Mouse (Mus musculus): ENCODE measurements at regions not wholly inside any gene's neighbourhood (a gene's known extent, or its start where the extent isn't known, plus 50 kb on each side); places are given as distances from the start of the nearest gene placed in this dataset.
A peak's percentile ranks its signal among the peaks of the same experiment; 100 is the strongest.

- DNase-seq (ENCODE audit: low spot score) = no peak
These were observed 70.4 kb downstream of the Irx5 start for GRCm38 (mm10) chr8:92427801-92428200.

GRCm38 (mm10) chr8:92437075-92437663 is 79.7 kb downstream of the Irx5 start:
- DNase-seq (ENCODE audit: low spot score) = no peak

- DNase-seq (ENCODE audit: low spot score) = no peak
These were observed 80.9 kb downstream of the Irx5 start for GRCm38 (mm10) chr8:92438294-92438693.

DNA sequence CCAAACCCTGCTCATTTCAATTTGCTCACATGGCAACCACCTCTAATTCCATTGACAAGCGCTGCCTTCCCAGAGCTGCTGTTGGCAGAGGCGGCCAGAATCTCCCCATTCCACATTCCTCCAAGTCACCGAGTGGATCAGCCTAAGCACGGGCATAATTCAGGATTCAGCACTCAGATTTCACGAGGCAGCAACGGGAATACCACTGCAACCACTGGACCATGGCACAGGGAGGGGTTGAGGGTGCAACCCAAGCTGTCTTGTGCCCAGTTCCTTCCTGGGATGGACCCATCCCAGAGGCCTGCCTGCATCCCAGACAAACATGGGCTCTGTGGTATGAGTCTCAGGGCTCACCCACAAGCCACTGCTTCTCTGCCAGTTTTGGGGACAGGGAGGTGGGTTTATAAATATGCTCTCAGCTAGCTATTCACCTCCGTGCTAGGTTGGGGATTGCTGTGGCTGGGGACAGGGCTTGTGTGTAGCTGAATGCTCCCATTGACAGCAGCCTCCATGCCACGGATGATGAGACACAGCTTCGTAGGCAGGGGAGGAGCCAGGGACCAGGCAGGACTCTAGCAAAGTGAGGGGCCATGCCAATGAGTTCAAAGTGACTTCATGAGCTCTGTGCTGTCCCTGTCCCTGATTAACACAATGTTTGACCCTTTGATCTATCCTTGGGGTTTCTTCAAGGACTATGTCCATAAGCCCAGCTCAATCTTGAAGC is 82.5 kb downstream of the Irx5 start:
- no peak for DNase-seq (ENCODE audit: low spot score)

DNA sequence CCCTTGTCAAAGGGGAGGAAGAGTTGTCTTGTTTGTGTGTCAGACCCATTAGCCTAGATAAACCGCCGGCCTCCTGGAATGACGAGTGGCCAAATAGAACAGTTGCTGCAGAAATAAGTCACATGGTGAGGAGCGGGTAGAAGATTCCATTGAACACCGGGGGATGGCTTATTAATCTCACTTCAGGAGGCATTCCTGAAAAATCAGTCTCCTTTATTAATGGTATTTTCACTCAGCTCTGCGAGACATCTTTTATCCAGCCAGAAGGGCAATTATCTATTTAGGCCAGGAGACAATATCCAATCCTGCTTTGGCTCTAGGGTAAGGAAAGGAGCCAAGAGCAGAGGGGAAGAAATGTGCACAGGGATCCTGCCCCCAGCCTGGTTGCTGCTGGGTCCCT is 84.7 kb downstream of the Irx5 start:
- no peak for DNase-seq (ENCODE audit: low spot score)

DNA sequence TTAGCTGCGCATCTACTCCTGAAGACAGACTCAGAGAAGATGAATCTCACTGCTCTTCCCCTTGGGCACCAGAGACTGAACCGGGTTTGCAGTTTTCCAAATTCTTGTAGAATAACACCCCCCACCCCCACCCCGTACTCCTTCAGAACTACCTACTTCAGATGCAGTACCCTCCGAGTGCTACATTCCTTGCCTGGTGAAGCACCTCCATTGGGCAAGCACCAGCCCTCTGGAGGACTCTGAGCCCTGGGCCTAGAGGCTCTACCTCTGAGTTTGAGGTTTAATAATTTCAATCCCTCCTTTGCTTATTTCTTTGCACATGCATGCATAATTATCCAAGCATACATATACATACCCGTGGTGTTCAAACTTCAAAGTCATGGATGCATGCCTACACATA is 101.9 kb downstream of the Irx5 start:
- no peak for DNase-seq (ENCODE audit: low spot score)

- no peak for DNase-seq (ENCODE audit: low spot score)
These were observed 102.9 kb downstream of the Irx5 start for GRCm38 (mm10) chr8:92460129-92460953.

DNA sequence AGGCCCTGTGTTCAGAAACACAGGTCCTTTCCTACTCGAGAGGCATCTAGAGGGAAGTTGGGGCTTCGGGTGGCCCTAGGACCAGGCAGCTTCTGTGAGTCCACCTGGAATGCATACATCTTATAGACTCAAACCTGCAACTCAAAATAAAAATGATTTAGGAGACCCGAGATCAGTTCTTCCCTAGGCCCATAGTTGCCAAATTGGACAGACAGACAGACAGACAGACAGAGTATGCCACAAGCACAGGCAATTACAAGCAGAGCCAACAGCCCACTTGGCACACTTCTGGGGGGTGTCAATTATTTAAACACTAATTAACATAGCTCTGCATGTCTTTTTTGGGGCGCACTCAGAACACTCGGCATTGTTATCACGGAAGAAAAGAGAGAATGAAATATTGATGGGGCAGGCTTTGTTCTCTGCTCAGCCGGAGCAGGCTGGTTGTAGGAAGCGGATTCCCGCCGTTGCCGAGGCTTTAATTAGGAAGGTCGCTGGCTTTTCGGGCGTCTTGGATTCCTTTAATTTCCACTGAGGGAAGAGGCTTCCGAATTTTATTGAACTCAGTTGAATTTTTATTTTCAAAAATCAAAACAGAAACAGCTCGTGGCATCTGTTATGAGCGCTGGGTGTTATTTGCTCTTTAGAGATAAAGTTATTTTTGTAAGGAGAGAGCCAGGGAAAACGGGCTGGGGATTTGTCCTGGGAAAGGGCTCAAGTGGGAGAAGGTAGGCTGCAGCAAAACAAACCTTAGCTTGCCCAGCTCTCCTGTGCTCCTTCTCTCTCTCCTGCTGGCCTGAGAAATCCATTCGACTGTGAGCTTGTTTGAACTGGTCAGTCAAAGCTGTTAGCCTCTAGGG is 111.9 kb downstream of the Irx5 start:
- no peak for DNase-seq (ENCODE audit: low spot score)

DNA sequence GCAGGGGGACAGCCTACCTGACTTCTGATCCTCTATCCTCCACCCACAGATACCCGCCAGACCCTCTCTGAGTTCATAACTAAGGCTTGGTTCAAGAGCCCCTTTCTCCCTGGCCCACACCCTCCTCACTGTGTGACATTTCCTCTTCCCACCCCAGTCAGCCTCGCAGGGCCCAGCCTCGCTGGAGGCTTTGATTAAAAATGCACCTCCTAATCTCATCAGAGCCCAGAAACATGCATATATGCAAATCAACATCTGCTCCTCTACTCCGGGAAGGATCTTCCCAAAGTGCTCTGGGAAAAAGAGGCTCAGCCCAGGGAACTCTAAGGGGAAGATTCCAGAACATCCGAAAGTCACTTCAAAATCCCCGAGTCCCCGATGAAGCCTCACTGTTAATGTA is 114.8 kb downstream of the Irx5 start:
- DNase-seq (ENCODE audit: low spot score) = no peak

DNA sequence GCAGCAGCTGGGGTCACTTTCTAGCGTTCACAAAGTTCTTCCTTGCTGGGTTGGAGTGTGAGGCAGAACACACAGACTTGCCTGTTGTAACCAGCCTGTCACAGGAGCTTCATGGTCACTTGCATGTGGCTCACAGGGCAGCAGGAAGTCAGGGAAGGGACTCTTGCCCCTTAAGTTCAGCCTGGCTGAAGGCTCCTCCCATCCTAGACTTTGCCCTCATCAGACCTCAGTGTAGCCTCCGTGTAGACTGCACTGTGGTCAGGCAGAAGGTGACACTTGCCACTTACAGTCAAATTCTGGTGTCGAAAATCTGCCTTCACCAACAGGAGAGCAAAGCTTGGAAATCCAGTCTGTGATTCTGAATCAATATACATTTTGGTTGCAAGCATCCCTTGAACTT is 115.4 kb downstream of the Irx5 start:
- DNase-seq (ENCODE audit: low spot score) = no peak

GRCm38 (mm10) chr8:92482393-92482792 is 125.0 kb downstream of the Irx5 start:
- no peak for DNase-seq (ENCODE audit: low spot score)

GRCm38 (mm10) chr8:92483055-92483765 is 125.8 kb downstream of the Irx5 start:
- DNase-seq (ENCODE audit: low spot score) = no peak

DNA sequence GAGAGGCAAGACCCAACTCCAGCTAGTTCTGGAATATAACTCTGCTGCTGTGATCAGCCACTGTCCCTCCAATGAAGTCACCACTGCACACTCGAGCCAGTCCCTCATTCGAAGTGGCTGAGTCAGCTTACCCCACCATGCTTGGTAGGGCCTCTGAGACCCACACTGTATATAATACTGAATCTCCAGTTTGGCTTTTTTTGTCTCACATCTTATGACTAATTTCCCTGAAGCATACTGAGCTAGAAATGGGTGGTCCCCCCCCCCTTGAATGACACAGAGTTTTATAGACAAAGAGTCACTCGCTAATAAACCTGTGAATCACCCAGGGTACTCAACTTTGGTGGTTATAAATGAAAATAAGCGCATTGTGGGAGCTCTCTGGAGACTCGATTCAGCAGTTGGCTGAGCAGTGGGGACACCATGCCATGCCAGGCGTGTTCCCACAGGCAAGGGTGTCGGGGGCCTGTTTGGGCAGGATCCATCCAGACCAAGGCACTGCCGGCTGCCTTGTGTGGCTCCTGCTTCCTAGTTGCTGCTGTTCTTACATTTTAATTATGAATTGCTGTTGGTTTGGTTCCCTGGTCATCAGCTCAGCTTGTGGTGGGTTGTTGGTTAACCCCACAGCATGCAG is 131.2 kb downstream of the Irx5 start:
- peak; percentile 44 for DNase-seq (ENCODE audit: low spot score)

GRCm38 (mm10) chr8:92491533-92491932 is 134.1 kb downstream of the Irx5 start:
- no peak for DNase-seq (ENCODE audit: low spot score)

GRCm38 (mm10) chr8:92493403-92493802 is 136.0 kb downstream of the Irx5 start:
- DNase-seq (ENCODE audit: low spot score) = no peak

GRCm38 (mm10) chr8:92505552-92506281 is 148.3 kb downstream of the Irx5 start:
- no peak for DNase-seq (ENCODE audit: low spot score)

DNA sequence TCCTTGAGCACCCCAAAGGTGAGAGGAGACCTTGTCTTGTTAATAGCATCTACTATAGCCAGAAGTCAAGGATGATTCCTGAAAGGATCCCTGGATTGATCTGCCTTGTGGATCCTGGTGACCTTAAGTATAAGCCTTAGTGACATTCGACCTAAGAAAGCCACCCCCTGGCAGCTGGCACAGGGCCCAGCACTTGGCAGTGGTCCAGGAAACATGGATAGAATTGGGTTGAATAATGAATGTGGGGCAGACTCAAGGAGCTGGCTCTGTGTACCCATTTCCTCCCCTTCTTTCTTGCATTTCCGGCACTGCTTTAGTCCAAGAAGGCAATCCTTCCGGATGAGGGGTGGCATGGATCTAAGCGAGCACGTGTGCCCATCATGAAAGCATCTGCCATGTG is 149.0 kb downstream of the Irx5 start:
- DNase-seq (ENCODE audit: low spot score) = no peak

DNA sequence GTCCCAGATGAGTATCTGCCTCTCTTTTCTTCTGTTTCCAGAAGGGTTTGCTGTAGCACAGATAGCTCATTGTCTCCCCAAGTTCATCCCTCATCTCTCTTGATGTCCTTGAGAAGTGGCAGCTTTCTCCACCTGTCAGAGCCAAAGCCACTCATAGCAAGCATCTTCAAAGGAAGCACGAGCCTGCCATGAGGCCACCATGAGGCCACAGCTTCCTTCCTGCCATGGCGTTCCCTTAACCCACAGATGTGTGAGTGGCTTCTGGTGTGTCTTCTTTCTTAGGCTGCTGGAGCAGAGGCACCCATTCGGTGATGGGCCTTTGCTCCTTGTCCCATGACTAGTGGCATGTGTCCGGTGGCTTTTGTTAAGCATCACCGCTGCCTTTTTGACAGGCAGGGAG is 149.5 kb downstream of the Irx5 start:
- DNase-seq (ENCODE audit: low spot score) = no peak

- no peak for DNase-seq (ENCODE audit: low spot score)
These were observed 158.0 kb downstream of the Irx5 start for GRCm38 (mm10) chr8:92515385-92515784.

GRCm38 (mm10) chr8:92518031-92518430 is 156.1 kb upstream of the Irx6 start:
- no peak for DNase-seq (ENCODE audit: low spot score)

All from urinary bladder, postnatal 25 days (tissue).